Mouse (Mus musculus) intestine, embryonic 15.5 days (tissue): Measurements from ENCODE around the gene Zfp938. TPM values are rescaled to one million over a fixed set of nuclear protein-coding genes. Genes with fewer than 3 reads are reported as not detected.

Experiments
- ATAC-seq: fragments of 200-750 bp; cut with Nextera tagmentation; 2 replicates; pipeline ENCODE4 v1.8.0; 2017; ENCODE audit warnings: moderate TSS enrichment, moderate library complexity
- H3K27ac ChIP-seq: fragments of 300-500 bp; sonication (generic); 2 replicates; pipeline ENCODE4 v1.5.1; 2015; ENCODE audit warnings: mild to moderate bottlenecking, inconsistent platforms
- H3K27me3 ChIP-seq: fragments of 300-500 bp; sonication (generic); replicated peaks from 2 replicates; pipeline ENCODE4 v1.6.1; 2015; ENCODE audit warnings: inconsistent platforms
- H3K36me3 ChIP-seq: fragments of 300-500 bp; sonication (generic); 2 replicates; pipeline ENCODE4 v1.6.1; 2015; ENCODE audit warnings: inconsistent platforms
- H3K4me1 ChIP-seq: fragments of 300-500 bp; sonication (generic); replicated peaks from 2 replicates; pipeline ENCODE4 v1.6.1; 2015; ENCODE audit warnings: inconsistent platforms
- H3K4me2 ChIP-seq: fragments of 300-500 bp; sonication (generic); replicated peaks from 2 replicates; pipeline ENCODE4 v1.6.1; 2015; ENCODE audit warnings: mild to moderate bottlenecking, inconsistent platforms
- H3K4me3 ChIP-seq: fragments of 300-500 bp; sonication (generic); replicated peaks from 2 replicates; pipeline ENCODE4 v1.5.1; 2015; ENCODE audit warnings: inconsistent platforms
- H3K9ac ChIP-seq: fragments of 300-500 bp; sonication (generic); 2 replicates; pipeline ENCODE4 v1.6.1; 2015; ENCODE audit warnings: inconsistent platforms
- H3K9me3 ChIP-seq: fragments of 300-500 bp; sonication (generic); 2 replicates; pipeline ENCODE4 v1.6.1; 2016; ENCODE audit warnings: inconsistent platforms
- WGBS: fragments of 180-500 bp; shearing (Covaris S2); methylation state at CpG from one replicate; pipeline ENCODE4 v1.1.7; 2015; 5-methylcytosine and 5-hydroxymethylcytosine counted together
- polyA plus RNA-seq: library from polyadenylated mRNA; unstranded; fragments of >200 nt; fragmentation: Nextera tagmentation; extraction: Ambion mirVana; gene quantifications from 2 replicates; pipeline ENCODE4 v1.2.1, GENCODE M21; 2015

The Zfp938 gene
- polyA plus RNA-seq = 12.6 and 13.8 TPM in 2 replicates

- H3K9ac ChIP-seq = peak within 1 kb of the TSS; percentile 81
- ATAC-seq = peak; percentile 100
- peaks cover 3% of the 10 kb centered on the region; the same call in 1 of the 2 replicates for H3K4me1 ChIP-seq
- 2% methylated on average over 27 of the region's 27 CpGs for WGBS
- H3K9me3 ChIP-seq = 0 out of 2 replicates have a peak, but pooled peaks cover 6% of the 10 kb centered on the region
- H3K4me3 ChIP-seq = peak within 1 kb of the TSS; percentile 78
- no peaks in the 10 kb centered on the region for H3K27me3 ChIP-seq
- peak within 1 kb of the TSS; percentile 89 for H3K27ac ChIP-seq
- H3K36me3 ChIP-seq = peaks cover 5% of the 10 kb centered on the region; the same call in 1 of the 2 replicates
- peak within 1 kb of the TSS; percentile 61 for H3K4me2 ChIP-seq
These were observed at the start of gene Zfp938 for GRCm38 (mm10) chr10:82240742-82241400. Gene Zfp938, minus strand, starts transcription at chr10:82241280.

- no peak overlapping the region for H3K4me2 ChIP-seq
- WGBS = 82% methylated on average over 2 of the region's 2 CpGs
- no peak overlapping the region for H3K4me3 ChIP-seq
- no peak overlapping the region for H3K9ac ChIP-seq
- no peak for ATAC-seq
- H3K9me3 ChIP-seq = no peaks in the 10 kb centered on the region
- H3K4me1 ChIP-seq = no peaks in the 10 kb centered on the region
- H3K27me3 ChIP-seq = no peaks in the 10 kb centered on the region
- H3K27ac ChIP-seq = no peak overlapping the region
- H3K36me3 ChIP-seq = no peaks in the 10 kb centered on the region
These were observed 16.3 kb upstream of the Zfp938 start for GRCm38 (mm10) chr10:82257331-82257730.

- Histone ChIP-seq H3K9ac (no peak overlapping the region), H3K27me3 (no peaks in the 10 kb centered on the region), H3K4me3 (no peak overlapping the region), H3K27ac (no peak overlapping the region), H3K4me2 (no peak overlapping the region), H3K4me1 (peaks cover 3% of the 10 kb centered on the region; the same call in 1 of the 2 replicates), H3K36me3 (no peaks in the 10 kb centered on the region), H3K9me3 (no peaks in the 10 kb centered on the region)
- no peak for ATAC-seq
These were observed 3.9 kb upstream of the Zfp938 start for GRCm38 (mm10) chr10:82245021-82245420.

DNA sequence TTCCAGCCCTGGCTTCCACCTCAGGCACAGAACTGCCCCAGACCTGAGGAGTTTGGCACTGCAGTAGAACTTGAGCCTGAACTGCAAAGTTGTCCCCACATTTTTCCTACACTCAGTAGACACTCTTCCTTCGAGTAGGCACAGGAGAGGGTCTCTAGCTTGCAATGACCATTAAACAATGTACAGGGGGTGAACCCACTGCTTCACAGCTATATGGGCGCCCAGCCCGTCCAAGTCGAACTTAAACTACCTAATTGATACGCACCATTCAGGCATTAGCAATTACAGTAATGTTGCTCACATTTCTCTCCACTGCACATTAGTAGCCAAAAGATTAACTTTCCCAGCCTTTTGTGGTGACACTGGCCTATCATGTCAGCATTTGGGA, 315 bp upstream of the Zfp938 start:
- Histone ChIP-seq H3K36me3 (peaks cover 5% of the 10 kb centered on the region; the same call in 1 of the 2 replicates), H3K4me3 (peak overlapping the region; percentile 78), H3K27ac (peak overlapping the region; percentile 89; the same call in 1 of the 2 replicates), H3K4me1 (peaks cover 3% of the 10 kb centered on the region; the same call in 1 of the 2 replicates), H3K9ac (peak overlapping the region; percentile 81; the same call in 1 of the 2 replicates), H3K9me3 (0 out of 2 replicates have a peak, but pooled peaks cover 2% of the 10 kb centered on the region), H3K4me2 (peak overlapping the region; percentile 61), H3K27me3 (no peaks in the 10 kb centered on the region)
- 67% methylated on average over 5 of the region's 5 CpGs for WGBS
- ATAC-seq = no peak

DNA sequence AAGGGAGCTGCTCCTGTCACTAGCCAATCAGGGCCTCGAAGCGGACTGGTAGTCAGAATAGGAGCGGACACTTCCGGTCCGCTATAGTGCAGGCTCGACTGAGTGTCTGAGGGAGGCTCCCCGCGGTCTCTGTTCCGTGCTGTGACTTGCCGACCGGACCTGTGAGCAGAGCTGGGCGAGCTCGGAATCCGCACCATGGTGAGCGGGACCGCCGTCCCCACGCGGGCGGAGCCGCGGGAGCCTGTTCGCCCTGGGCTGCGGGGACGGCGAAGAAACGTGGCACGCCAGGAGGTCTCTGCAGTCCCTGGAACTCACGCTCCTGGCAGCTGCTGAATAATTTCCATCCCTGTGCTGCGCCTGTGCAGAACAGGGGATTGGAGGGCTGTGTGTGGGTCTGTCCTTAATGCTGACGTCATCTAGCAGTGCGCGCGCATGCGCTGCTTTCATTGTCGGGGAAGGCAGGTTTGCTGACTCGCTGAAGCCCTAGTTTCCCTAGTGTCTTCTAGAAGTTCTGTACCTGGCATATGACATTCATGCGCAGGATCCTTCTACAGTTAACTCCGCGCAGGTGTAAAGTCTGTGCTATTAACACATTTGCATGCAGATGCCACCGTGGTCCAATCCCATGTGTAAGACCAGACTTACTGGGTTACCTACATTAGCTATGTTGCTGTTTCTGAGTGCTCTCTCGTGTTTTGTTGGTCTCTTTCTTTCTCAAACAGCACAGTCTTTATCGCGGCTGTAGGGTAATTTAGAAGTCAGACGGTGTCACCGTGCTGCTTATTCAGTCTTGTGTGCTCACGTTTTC, 62.6 kb downstream of the Zfp938 start:
- peak overlapping the region; percentile 82 for H3K9ac ChIP-seq
- no peaks in the 10 kb centered on the region for H3K27me3 ChIP-seq
- 4% methylated on average over 47 of the region's 47 CpGs for WGBS
- H3K4me2 ChIP-seq = peak overlapping the region; percentile 83
- H3K9me3 ChIP-seq = no peaks in the 10 kb centered on the region
- peak; percentile 100 for ATAC-seq
- H3K36me3 ChIP-seq = no peaks in the 10 kb centered on the region
- H3K4me3 ChIP-seq = peak overlapping the region; percentile 73
- peak overlapping the region; percentile 99 for H3K27ac ChIP-seq
- H3K4me1 ChIP-seq = no peaks in the 10 kb centered on the region

Other genes starting within 250 kb of the Zfp938 start
- 10.7 and 11.3 TPM in 2 replicates for gene Zfp873, start 193.2 kb downstream of the Zfp938 start, polyA plus RNA-seq
- gene BC024063, start 157.9 kb downstream of the Zfp938 start, polyA plus RNA-seq = 3.1 and 3.8 TPM in 2 replicates
- 4.6 and 5.4 TPM in 2 replicates for gene AU041133, start 113.3 kb downstream of the Zfp938 start, polyA plus RNA-seq
- gene 4932415D10Rik, start 75.3 kb upstream of the Zfp938 start, polyA plus RNA-seq = not detected in 2 replicates
- gene Gm4924, start 113.0 kb upstream of the Zfp938 start, polyA plus RNA-seq = 8.6 and 9.1 TPM in 2 replicates